Mouse (Mus musculus): ENCODE results near the gene Fam20a. TPM values are rescaled to one million over a fixed set of nuclear protein-coding genes. Genes with fewer than 3 reads are reported as not detected.

Gene Fam20a
- polyA plus RNA-seq, 1 experiment, result not detected

GRCm38 (mm10) chr11:109745210-109745609 lies 23.1 kb upstream of the Fam20a start:
- no peak overlapping the region for H3K4me3 ChIP-seq (ENCODE audit: insufficient read depth, low read depth, low read length)
- TF ChIP-seq POLR2A (IDR thresholded peaks at IDR 0.05; ENCODE audit: insufficient read depth, low read depth, low read length) (no peak), CTCF (IDR thresholded peaks at IDR 0.05; ENCODE audit: insufficient read depth, low read depth, low read length) (no peak)
- H3K27ac ChIP-seq (ENCODE audit: insufficient read depth, low read depth, low read length), result no peak overlapping the region
- 73% methylated on average over 4 of the region's 4 CpGs for WGBS
- no peaks in the 10 kb centered on the region for H3K4me1 ChIP-seq (ENCODE audit: control insufficient read depth, insufficient read depth, low read length)

- no peaks in the 10 kb centered on the region for H3K4me1 ChIP-seq (ENCODE audit: control insufficient read depth, insufficient read depth, low read length)
- 92% methylated on average over 3 of the region's 3 CpGs for WGBS
- TF ChIP-seq CTCF (IDR thresholded peaks at IDR 0.05; ENCODE audit: insufficient read depth, low read depth, low read length), result no peak
- TF ChIP-seq POLR2A (IDR thresholded peaks at IDR 0.05; ENCODE audit: insufficient read depth, low read depth, low read length), result no peak
- no peak overlapping the region for H3K27ac ChIP-seq (ENCODE audit: insufficient read depth, low read depth, low read length)
- H3K4me3 ChIP-seq (ENCODE audit: insufficient read depth, low read depth, low read length), result no peak overlapping the region
Observed at GRCm38 (mm10) chr11:109737967-109738366, 15.9 kb upstream of the Fam20a start.

GRCm38 (mm10) chr11:109736406-109736805 lies 14.3 kb upstream of the Fam20a start:
- Histone ChIP-seq H3K27ac (ENCODE audit: insufficient read depth, low read depth, low read length) (no peak overlapping the region), H3K4me1 (ENCODE audit: control insufficient read depth, insufficient read depth, low read length) (no peaks in the 10 kb centered on the region), H3K4me3 (ENCODE audit: insufficient read depth, low read depth, low read length) (no peak overlapping the region)
- WGBS, result 92% methylated on average over 3 of the region's 3 CpGs
- no peak for TF ChIP-seq CTCF (IDR thresholded peaks at IDR 0.05; ENCODE audit: insufficient read depth, low read depth, low read length)
- TF ChIP-seq POLR2A (IDR thresholded peaks at IDR 0.05; ENCODE audit: insufficient read depth, low read depth, low read length), result no peak

GRCm38 (mm10) chr11:109734341-109734740 lies 12.3 kb upstream of the Fam20a start:
- H3K27ac ChIP-seq (ENCODE audit: insufficient read depth, low read depth, low read length), result no peak overlapping the region
- TF ChIP-seq POLR2A (IDR thresholded peaks at IDR 0.05; ENCODE audit: insufficient read depth, low read depth, low read length) (no peak), CTCF (IDR thresholded peaks at IDR 0.05; ENCODE audit: insufficient read depth, low read depth, low read length) (no peak)
- no peak overlapping the region for H3K4me3 ChIP-seq (ENCODE audit: insufficient read depth, low read depth, low read length)
- H3K4me1 ChIP-seq (ENCODE audit: control insufficient read depth, insufficient read depth, low read length), result no peaks in the 10 kb centered on the region
- 92% methylated on average over 1 of the region's 1 CpGs for WGBS

GRCm38 (mm10) chr11:109732726-109733438 lies 10.8 kb upstream of the Fam20a start:
- WGBS, result 83% methylated on average over 8 of the region's 8 CpGs
- TF ChIP-seq CTCF (IDR thresholded peaks at IDR 0.05; ENCODE audit: insufficient read depth, low read depth, low read length), result no peak
- TF ChIP-seq POLR2A (IDR thresholded peaks at IDR 0.05; ENCODE audit: insufficient read depth, low read depth, low read length), result no peak
- no peak overlapping the region for H3K4me3 ChIP-seq (ENCODE audit: insufficient read depth, low read depth, low read length)
- H3K4me1 ChIP-seq (ENCODE audit: control insufficient read depth, insufficient read depth, low read length), result no peaks in the 10 kb centered on the region
- no peak overlapping the region for H3K27ac ChIP-seq (ENCODE audit: insufficient read depth, low read depth, low read length)

- no peaks in the 10 kb centered on the region for H3K4me1 ChIP-seq (ENCODE audit: control insufficient read depth, insufficient read depth, low read length)
- H3K27ac ChIP-seq (ENCODE audit: insufficient read depth, low read depth, low read length), result no peak overlapping the region
- TF ChIP-seq CTCF (IDR thresholded peaks at IDR 0.05; ENCODE audit: insufficient read depth, low read depth, low read length), result no peak
- no peak for TF ChIP-seq POLR2A (IDR thresholded peaks at IDR 0.05; ENCODE audit: insufficient read depth, low read depth, low read length)
- 77% methylated on average over 3 of the region's 3 CpGs for WGBS
- no peak overlapping the region for H3K4me3 ChIP-seq (ENCODE audit: insufficient read depth, low read depth, low read length)
Observed at GRCm38 (mm10) chr11:109728371-109728770, 6.3 kb upstream of the Fam20a start.

GRCm38 (mm10) chr11:109722711-109723110 lies 632 bp upstream of the Fam20a start:
- TF ChIP-seq POLR2A (IDR thresholded peaks at IDR 0.05; ENCODE audit: insufficient read depth, low read depth, low read length), result no peak
- TF ChIP-seq CTCF (IDR thresholded peaks at IDR 0.05; ENCODE audit: insufficient read depth, low read depth, low read length), result no peak
- 68% methylated on average over 4 of the region's 4 CpGs for WGBS
- H3K27ac ChIP-seq (ENCODE audit: insufficient read depth, low read depth, low read length), result no peak overlapping the region

GRCm38 (mm10) chr11:109721320-109721780 lies 729 bp downstream of the Fam20a start:
- no peak for TF ChIP-seq CTCF (IDR thresholded peaks at IDR 0.05; ENCODE audit: insufficient read depth, low read depth, low read length)
- no peak for TF ChIP-seq POLR2A (IDR thresholded peaks at IDR 0.05; ENCODE audit: insufficient read depth, low read depth, low read length)
- Histone ChIP-seq H3K27ac (ENCODE audit: insufficient read depth, low read depth, low read length) (no peak overlapping the region), H3K4me1 (ENCODE audit: control insufficient read depth, insufficient read depth, low read length) (peaks cover 12% of the 10 kb centered on the region), H3K4me3 (ENCODE audit: insufficient read depth, low read depth, low read length) (peak overlapping the region; percentile 40)
- 4% methylated on average over 40 of the region's 40 CpGs for WGBS

More at GRCm38 (mm10) chr11:109722711-109723110, 632 bp upstream of the Fam20a start:
- H3K4me1 ChIP-seq (ENCODE audit: control insufficient read depth, insufficient read depth, low read length), result peaks cover 12% of the 10 kb centered on the region
- H3K4me3 ChIP-seq (ENCODE audit: insufficient read depth, low read depth, low read length), result no peak overlapping the region

GRCm38 (mm10) chr11:109720809-109721319 lies 1.2 kb downstream of the Fam20a start:
- no peak for TF ChIP-seq POLR2A (IDR thresholded peaks at IDR 0.05; ENCODE audit: insufficient read depth, low read depth, low read length)
- no peak for TF ChIP-seq CTCF (IDR thresholded peaks at IDR 0.05; ENCODE audit: insufficient read depth, low read depth, low read length)
- Histone ChIP-seq H3K27ac (ENCODE audit: insufficient read depth, low read depth, low read length) (no peak overlapping the region), H3K4me1 (ENCODE audit: control insufficient read depth, insufficient read depth, low read length) (peaks cover 12% of the 10 kb centered on the region), H3K4me3 (ENCODE audit: insufficient read depth, low read depth, low read length) (peak overlapping the region; percentile 40)
- 41% methylated on average over 12 of the region's 12 CpGs for WGBS

Data from olfactory bulb, adult 2 months (tissue).